Mouse (Mus musculus) kidney, embryonic 16.5 days (tissue): ENCODE results near the gene Ankrd36. TPM values are rescaled to one million over a fixed set of nuclear protein-coding genes. Genes with fewer than 3 reads are reported as not detected.

Experiments
- ATAC-seq: fragments of 200-750 bp; cut with Nextera tagmentation; 2 replicates; pipeline ENCODE4 v1.8.0; 2017; ENCODE audit warnings: moderate TSS enrichment; ENCODE audit not compliant: low FRiP score, low TSS enrichment
- H3K27ac ChIP-seq: fragments of 300-500 bp; sonication (generic); 2 replicates; pipeline ENCODE4 v1.5.1; 2014; ENCODE audit warnings: low read length
- H3K27me3 ChIP-seq: fragments of 300-500 bp; sonication (generic); 2 replicates; pipeline ENCODE4 v1.6.1; 2014; ENCODE audit warnings: low read length, control low read depth, mixed read lengths; ENCODE audit not compliant: insufficient read depth
- H3K36me3 ChIP-seq: fragments of 300-500 bp; sonication (generic); 2 replicates; pipeline ENCODE4 v1.6.1; 2014; ENCODE audit warnings: low read length, control low read depth, mixed read lengths; ENCODE audit not compliant: insufficient read depth
- H3K4me1 ChIP-seq: fragments of 300-500 bp; sonication (generic); 2 replicates; pipeline ENCODE4 v1.6.1; 2014; ENCODE audit warnings: low read length, control low read depth, mixed read lengths; ENCODE audit not compliant: insufficient read depth
- H3K4me2 ChIP-seq: fragments of 300-500 bp; sonication (generic); replicated peaks from 2 replicates; pipeline ENCODE4 v1.6.1; 2014; ENCODE audit warnings: low read depth, low read length
- H3K4me3 ChIP-seq: fragments of 300-500 bp; sonication (generic); 2 replicates; pipeline ENCODE4 v1.5.1; 2014; ENCODE audit warnings: mild to moderate bottlenecking, low read length
- H3K9ac ChIP-seq: fragments of 300-500 bp; sonication (generic); replicated peaks from 2 replicates; pipeline ENCODE4 v1.6.1; 2014; ENCODE audit warnings: low read length
- H3K9me3 ChIP-seq: fragments of 300-500 bp; sonication (generic); 2 replicates; pipeline ENCODE4 v1.6.1; 2016; ENCODE audit warnings: low read length, control low read depth
- WGBS: fragments of 180-500 bp; shearing (Covaris S2); extraction: QIAGEN DNeasy Blood & Tissue Kit; methylation state at CpG from one replicate; pipeline ENCODE4 v1.1.7; 2014; 5-methylcytosine and 5-hydroxymethylcytosine counted together
- polyA plus RNA-seq: library from polyadenylated mRNA; unstranded; fragments of >200 nt; fragmentation: Nextera tagmentation; extraction: Ambion mirVana; gene quantifications from 2 replicates; pipeline ENCODE4 v1.2.1, GENCODE M21; 2015

Gene Ankrd36
- polyA plus RNA-seq, 1 experiment from 2014 or later = not detected

- H3K4me1 ChIP-seq = no peaks in the 10 kb centered on the region
- 93% methylated on average over 34 of the region's 34 CpGs for WGBS
- no peak for ATAC-seq
- peaks cover 46% of the 10 kb centered on the region for H3K36me3 ChIP-seq
- no peak overlapping the region for H3K9ac ChIP-seq
- no peak overlapping the region for H3K4me3 ChIP-seq
- no peaks in the 10 kb centered on the region for H3K9me3 ChIP-seq
- H3K27ac ChIP-seq = no peak overlapping the region
- H3K27me3 ChIP-seq = no peaks in the 10 kb centered on the region
- H3K4me2 ChIP-seq = no peak overlapping the region
Observed at GRCm38 (mm10) chr11:5716938-5717705, 147.6 kb downstream of the Ankrd36 start.

DNA sequence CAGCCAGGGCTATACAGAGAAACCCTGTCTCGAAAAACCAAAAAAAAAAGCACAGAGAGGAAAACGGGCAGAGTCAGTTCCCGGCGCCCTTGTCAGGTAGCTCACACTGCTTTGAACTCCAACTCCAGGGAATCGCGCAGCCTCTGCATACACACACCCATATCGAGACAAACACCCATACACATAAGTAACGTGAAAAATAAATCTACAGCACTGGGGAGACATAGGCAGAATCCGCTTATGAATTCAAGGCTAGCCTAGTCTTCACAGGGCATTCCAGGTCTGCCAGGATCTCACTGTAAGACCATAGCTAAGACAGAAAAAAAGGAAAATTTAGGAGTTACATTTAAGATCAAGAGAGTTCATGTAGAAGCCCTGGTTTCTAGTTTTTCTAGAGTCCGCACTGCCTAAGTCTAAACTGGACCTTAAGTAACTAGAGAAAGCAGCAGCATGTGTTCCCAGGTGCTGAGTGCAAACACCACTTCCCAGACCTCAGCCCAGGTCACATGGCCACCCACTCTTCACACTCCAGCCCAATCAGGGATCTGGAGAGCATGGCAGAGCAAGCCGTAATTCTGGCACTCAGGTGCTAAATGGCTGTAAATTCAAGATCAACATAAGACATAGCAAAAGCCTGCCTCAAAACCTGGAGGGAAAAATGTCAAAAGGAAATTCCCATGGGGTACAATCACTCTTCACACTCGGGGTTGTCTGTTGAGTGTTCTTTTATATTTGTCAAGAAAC is 149.3 kb downstream of the Ankrd36 start:
- H3K9ac ChIP-seq = no peak overlapping the region
- H3K4me2 ChIP-seq = no peak overlapping the region
- H3K4me1 ChIP-seq = no peaks in the 10 kb centered on the region
- no peak overlapping the region for H3K27ac ChIP-seq
- H3K4me3 ChIP-seq = no peak overlapping the region
- H3K36me3 ChIP-seq = peaks cover 51% of the 10 kb centered on the region
- no peaks in the 10 kb centered on the region for H3K9me3 ChIP-seq
- WGBS = 92% methylated on average over 12 of the region's 12 CpGs
- ATAC-seq = no peak
- no peaks in the 10 kb centered on the region for H3K27me3 ChIP-seq

DNA sequence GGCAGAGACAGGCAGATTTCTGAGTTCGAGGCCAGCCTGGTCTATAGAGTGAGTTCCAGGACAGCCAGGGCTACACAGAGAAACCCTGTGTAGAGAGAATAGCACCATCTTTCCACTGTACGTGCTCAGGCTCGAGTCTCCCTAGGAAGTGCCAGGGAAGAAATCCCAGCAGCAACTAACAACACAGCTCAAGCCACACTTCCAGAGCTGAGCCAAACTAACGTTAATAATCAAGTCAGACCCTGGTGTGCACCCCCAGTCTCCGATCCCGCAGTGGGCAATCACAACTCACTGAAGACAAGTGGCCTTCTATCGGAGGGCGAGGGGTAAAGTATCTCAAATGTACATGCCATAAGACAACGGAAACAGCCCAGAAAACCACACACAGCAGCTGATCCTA is 160.1 kb downstream of the Ankrd36 start:
- Histone ChIP-seq H3K4me1 (no peaks in the 10 kb centered on the region), H3K9me3 (no peaks in the 10 kb centered on the region), H3K27ac (no peak overlapping the region), H3K9ac (no peak overlapping the region), H3K4me2 (no peak overlapping the region), H3K4me3 (no peak overlapping the region), H3K36me3 (peaks cover 2% of the 10 kb centered on the region; the same call in 1 of the 2 replicates), H3K27me3 (no peaks in the 10 kb centered on the region)
- WGBS = 88% methylated on average over 9 of the region's 9 CpGs
- ATAC-seq = no peak

- H3K4me1 ChIP-seq = no peaks in the 10 kb centered on the region
- no peak overlapping the region for H3K4me2 ChIP-seq
- ATAC-seq = no peak
- WGBS = 62% methylated on average over 5 of the region's 5 CpGs
- no peaks in the 10 kb centered on the region for H3K27me3 ChIP-seq
- no peak overlapping the region for H3K9ac ChIP-seq
- no peak overlapping the region for H3K4me3 ChIP-seq
- no peaks in the 10 kb centered on the region for H3K9me3 ChIP-seq
- no peaks in the 10 kb centered on the region for H3K36me3 ChIP-seq
- H3K27ac ChIP-seq = no peak overlapping the region
Observed at GRCm38 (mm10) chr11:5732401-5732800, 162.9 kb downstream of the Ankrd36 start.

DNA sequence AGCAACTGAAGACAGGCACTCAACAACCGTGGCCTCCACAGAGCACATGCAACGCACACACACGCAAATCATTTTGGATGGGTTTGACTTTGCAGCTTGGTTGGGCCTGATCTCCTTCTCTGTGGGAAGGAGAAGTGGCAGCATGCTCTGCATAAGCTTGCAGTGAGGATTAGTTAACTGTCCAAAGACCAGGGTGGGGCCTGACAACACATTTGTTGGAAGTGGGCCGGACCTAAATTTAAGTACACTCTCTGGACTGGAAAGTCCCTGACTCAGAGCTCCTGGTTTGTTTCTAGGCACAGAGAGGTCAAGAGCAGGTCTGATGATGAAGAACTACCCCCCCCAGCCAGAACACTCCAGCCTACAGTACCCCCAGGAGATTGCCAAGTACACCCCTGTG is 164.8 kb downstream of the Ankrd36 start:
- Histone ChIP-seq H3K4me3 (no peak overlapping the region), H3K9ac (no peak overlapping the region), H3K4me1 (peaks cover 3% of the 10 kb centered on the region; the same call in 1 of the 2 replicates), H3K9me3 (no peaks in the 10 kb centered on the region), H3K27me3 (no peaks in the 10 kb centered on the region), H3K4me2 (no peak overlapping the region), H3K36me3 (no peaks in the 10 kb centered on the region), H3K27ac (no peak overlapping the region)
- WGBS = 78% methylated on average over 4 of the region's 4 CpGs
- no peak for ATAC-seq

- 84% methylated on average over 5 of the region's 5 CpGs for WGBS
- no peak overlapping the region for H3K4me3 ChIP-seq
- ATAC-seq = no peak
Observed at GRCm38 (mm10) chr11:5737137-5737536, 167.7 kb downstream of the Ankrd36 start.

More at GRCm38 (mm10) chr11:5737137-5737536, 167.7 kb downstream of the Ankrd36 start:
- Histone ChIP-seq H3K27me3 (no peaks in the 10 kb centered on the region), H3K9me3 (no peaks in the 10 kb centered on the region), H3K4me1 (peaks cover 10% of the 10 kb centered on the region; the same call in 1 of the 2 replicates), H3K27ac (no peak overlapping the region), H3K9ac (no peak overlapping the region), H3K4me2 (no peak overlapping the region), H3K36me3 (no peaks in the 10 kb centered on the region)

Other genes starting within 250 kb of the Ankrd36 start
- 16.5 and 18.8 TPM in 2 replicates for gene Znrf3, start 124.8 kb upstream of the Ankrd36 start, polyA plus RNA-seq
- 203 and 229 TPM in 2 replicates for gene Xbp1, start 49.0 kb upstream of the Ankrd36 start, polyA plus RNA-seq
- gene Ccdc117, start 27.5 kb upstream of the Ankrd36 start, polyA plus RNA-seq = 19.7 and 22.1 TPM in 2 replicates
- 197 and 212 TPM in 2 replicates for gene Mrps24, start 146.0 kb downstream of the Ankrd36 start, polyA plus RNA-seq
- 25.9 and 27.8 TPM in 2 replicates for gene Urgcp, start 192.7 kb downstream of the Ankrd36 start, polyA plus RNA-seq
- 123 and 132 TPM in 2 replicates for gene Dbnl, start 218.8 kb downstream of the Ankrd36 start, polyA plus RNA-seq
- 33.0 and 42.8 TPM in 2 replicates for gene Pgam2, start 234.0 kb downstream of the Ankrd36 start, polyA plus RNA-seq